29 mouse cellular contexts compared by ENCODE assay signal in genomic region chr10:60016223-60016622, GRCm38 (mm10).
"Had no signal": no experiment of that assay in that cellular context is flagged by ENCODE, and none has a peak within 500 bp of the region (broad histone marks: within the 10 kb centered on the region; RNA-seq: fewer than 3 reads in every experiment).

No protein-coding gene starts in this region.

- H3K9me3 ChIP-seq: limb, embryonic 10.5 days; limb, embryonic 12.5 days; limb, embryonic 13.5 days; limb, embryonic 15.5 days; liver, embryonic 12.5 days; liver, embryonic 13.5 days; liver, embryonic 15.5 days; lung, embryonic 15.5 days; megakaryocyte, embryonic 14.5 days; midbrain, embryonic 10.5 days; midbrain, embryonic 12.5 days; midbrain, embryonic 13.5 days; midbrain, embryonic 15.5 days had no signal

- H3K4me1 ChIP-seq: limb, embryonic 10.5 days; limb, embryonic 12.5 days; limb, embryonic 13.5 days; limb, embryonic 15.5 days; lung, embryonic 15.5 days; midbrain, embryonic 10.5 days; midbrain, embryonic 12.5 days; midbrain, embryonic 13.5 days; midbrain, embryonic 15.5 days had no signal

- H3K4me2 ChIP-seq: limb, embryonic 12.5 days; limb, embryonic 13.5 days; limb, embryonic 15.5 days; liver, embryonic 11.5 days; liver, embryonic 12.5 days; liver, embryonic 13.5 days; liver, embryonic 15.5 days; lung, embryonic 14.5 days; lung, embryonic 15.5 days; midbrain, embryonic 11.5 days; midbrain, embryonic 12.5 days; midbrain, embryonic 13.5 days; midbrain, embryonic 15.5 days had no signal

- H3K27ac ChIP-seq: limb, embryonic 10.5 days; limb, embryonic 12.5 days; limb, embryonic 13.5 days; limb, embryonic 15.5 days; liver, embryonic 12.5 days; liver, embryonic 13.5 days; liver, embryonic 14.5 days; liver, embryonic 15.5 days; lung, embryonic 15.5 days; macrophage; midbrain, embryonic 10.5 days; midbrain, embryonic 12.5 days; midbrain, embryonic 13.5 days; midbrain, embryonic 15.5 days had no signal

- H3K4me3 ChIP-seq: limb, embryonic 10.5 days; limb, embryonic 12.5 days; limb, embryonic 13.5 days; limb, embryonic 15.5 days; liver, embryonic 12.5 days; liver, embryonic 13.5 days; liver, embryonic 15.5 days; lung, embryonic 15.5 days; megakaryocyte, embryonic 14.5 days; midbrain, embryonic 10.5 days; midbrain, embryonic 12.5 days; midbrain, embryonic 13.5 days; midbrain, embryonic 15.5 days; myocyte had no signal

- DNase-seq: left cerebral cortex, postnatal 4 days; liver; liver, embryonic 13.5 days; liver, postnatal 0 days; lung, adult 18-20 months; lung, adult 2 months; lung, embryonic 14.5 days; lung, postnatal 10 days; lung, postnatal 14 days; lung, postnatal 36 days; lung, postnatal 4 days; midbrain, embryonic 14.5 days had no signal

- H3K27me3 ChIP-seq: limb, embryonic 12.5 days; limb, embryonic 13.5 days; limb, embryonic 15.5 days; liver, embryonic 12.5 days; liver, embryonic 13.5 days; liver, embryonic 15.5 days; lung, embryonic 15.5 days; megakaryocyte, embryonic 14.5 days; midbrain, embryonic 12.5 days; midbrain, embryonic 13.5 days; midbrain, embryonic 15.5 days had no signal

- H3K9ac ChIP-seq: limb, embryonic 12.5 days; limb, embryonic 13.5 days; limb, embryonic 15.5 days; liver, embryonic 12.5 days; liver, embryonic 13.5 days; liver, embryonic 14.5 days; liver, embryonic 15.5 days; liver, postnatal 0 days; lung, embryonic 14.5 days; lung, embryonic 15.5 days; midbrain, embryonic 12.5 days; midbrain, embryonic 13.5 days; midbrain, embryonic 15.5 days had no signal
